Mouse (Mus musculus) gastrocnemius, postnatal 10 days (tissue): ENCODE measurements around the gene Grk4. TPM values are rescaled to one million over a fixed set of nuclear protein-coding genes. Genes with fewer than 3 reads are reported as not detected.

Source experiments
- DNase-seq: peaks from one replicate; pipeline ENCODE4 v3.0.0; 2021; ENCODE audit warnings: mixed read lengths
- long read RNA-seq, 2 experiments: library from polyadenylated mRNA; stranded (forward); transcript quantifications; one replicate each; pipeline ENCODE4 v2.0.0; 2021
- total RNA-seq, 2 experiments: library from RNA; stranded (reverse); gene quantifications; 2 replicates each; pipeline ENCODE4 v1.2.3; 2021

Grk4 gene
- 1 to 10 TPM; 1.4 to 1.5 TPM for total RNA-seq
- long read RNA-seq, experiment 1, partial matches to known transcripts = 0 of 3 reads
- long read RNA-seq, experiment 1, other reads (novel, unspliced or antisense) = 1 of 3 reads
- long read RNA-seq, experiment 2 = 0 reads

- DNase-seq = peak; percentile 99
These were observed at the start of gene Grk4, which contains the start of gene Nop14 for GRCm38 (mm10) chr5:34659686-34660590. Gene Grk4 (plus strand): TSS chr5:34660379. Gene Nop14 (minus strand): TSS chr5:34660148.

DNA sequence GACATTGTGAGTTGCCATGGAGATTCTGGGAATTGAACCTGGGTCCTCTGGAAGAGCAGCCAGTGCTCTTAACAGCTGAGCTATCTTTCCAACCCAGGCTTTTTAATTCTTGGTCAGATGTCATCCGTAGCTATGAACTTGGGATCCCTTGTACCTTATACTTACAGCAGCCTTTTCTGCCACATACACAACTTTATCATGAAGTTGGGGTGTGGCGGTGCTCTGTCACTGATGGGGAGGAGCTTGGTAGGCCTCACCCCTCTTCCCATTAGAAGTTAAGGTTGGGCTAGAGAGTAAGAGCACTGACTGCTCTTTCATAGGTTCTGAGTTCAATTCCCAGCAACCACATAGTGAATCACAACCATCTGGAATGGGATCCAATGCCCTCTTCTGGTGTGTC is 27.2 kb upstream of the Grk4 start:
- no peak for DNase-seq

DNA sequence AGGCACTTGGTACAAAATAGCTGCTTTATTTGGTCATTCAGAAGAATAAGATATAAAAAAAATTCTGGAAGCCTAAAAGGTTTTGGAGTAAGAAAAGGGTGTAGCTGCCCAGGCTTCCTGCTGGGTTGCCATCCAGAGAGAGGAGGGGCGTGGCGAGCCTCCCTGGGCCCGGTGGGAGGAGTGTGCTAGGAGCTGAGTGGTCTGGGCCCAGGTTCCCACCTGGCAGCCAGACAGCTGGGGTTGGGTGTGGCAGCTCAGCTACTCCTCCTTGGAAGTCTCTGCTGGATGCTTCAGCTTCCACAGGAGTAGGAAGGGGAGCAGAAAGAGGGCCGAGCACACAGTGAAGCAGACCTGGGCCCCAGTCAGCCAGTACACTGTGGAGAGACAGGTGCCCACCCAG is 26.5 kb upstream of the Grk4 start:
- peak; percentile 51 for DNase-seq

GRCm38 (mm10) chr5:34634746-34635400 is 25.3 kb upstream of the Grk4 start:
- no peak for DNase-seq

DNA sequence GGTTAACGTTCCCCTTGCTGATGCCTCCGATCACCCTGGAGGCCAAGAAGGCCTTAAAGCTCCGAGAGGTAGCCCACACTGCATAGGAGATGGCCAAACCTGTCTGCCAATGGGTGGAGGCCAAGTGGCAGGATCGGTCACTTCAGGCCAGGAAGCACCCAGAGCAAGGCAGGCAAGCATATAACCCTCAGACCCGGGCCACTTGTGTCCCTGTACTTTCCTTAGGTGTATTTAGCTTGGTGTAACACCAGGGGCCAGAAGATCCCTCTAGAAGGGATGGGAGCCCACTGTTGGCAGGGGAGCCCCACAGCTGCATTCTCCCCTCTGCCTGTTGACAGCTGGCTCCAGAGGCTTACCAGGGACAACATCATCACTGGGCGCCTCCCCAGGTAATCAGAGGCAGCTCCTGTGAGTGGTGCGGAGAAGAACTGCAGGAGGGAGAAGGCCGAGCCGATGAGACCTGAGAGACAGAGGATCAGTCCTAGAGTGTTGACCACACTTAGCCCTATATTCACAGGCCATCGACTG is 24.4 kb upstream of the Grk4 start:
- no peak for DNase-seq

DNA sequence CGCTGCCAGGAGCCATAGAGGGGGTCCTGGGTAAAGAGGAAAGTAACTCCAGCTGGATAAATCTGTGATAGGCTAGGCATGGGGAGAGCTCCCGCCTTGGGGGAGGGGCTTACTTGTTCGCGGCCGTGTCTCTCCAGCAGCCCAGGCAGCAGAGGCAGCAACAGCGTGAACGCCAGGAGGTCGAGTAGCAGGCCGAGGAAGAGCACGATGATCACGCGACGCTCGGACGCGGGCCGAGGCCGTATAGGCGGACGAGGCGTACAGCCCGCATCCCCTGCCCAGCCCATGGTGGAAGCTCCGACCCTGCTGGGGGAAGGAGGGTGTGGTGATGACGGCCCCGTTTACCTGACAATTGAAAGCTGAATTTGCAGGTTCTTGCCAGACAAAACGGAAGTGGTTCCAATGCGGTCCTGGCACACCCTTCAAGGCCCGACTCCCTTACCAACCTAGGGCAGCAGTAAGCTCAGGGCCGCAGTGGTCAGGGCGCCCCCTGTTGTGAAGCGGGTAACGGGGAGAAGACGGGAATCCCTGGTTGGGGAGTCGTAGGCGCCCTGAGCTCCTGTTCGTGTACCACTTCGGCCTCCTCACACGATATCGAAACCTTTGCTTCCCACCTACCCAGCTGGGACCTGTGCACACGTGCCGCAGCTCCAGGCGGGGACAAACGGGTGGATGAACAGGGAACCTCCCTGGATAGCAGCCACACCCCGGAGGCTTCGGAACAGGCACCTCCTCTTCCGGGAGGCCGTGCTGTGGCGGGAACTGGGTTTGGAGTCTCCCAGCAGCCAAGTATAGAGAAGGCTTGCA is 23.5 kb upstream of the Grk4 start, which contains the start of gene Mfsd10:
TSS of gene Mfsd10 (minus strand) at position 732 of the 807 bp plus-strand sequence.
- peak; percentile 76 for DNase-seq

GRCm38 (mm10) chr5:34637591-34638156 is 22.5 kb upstream of the Grk4 start:
- no peak for DNase-seq

DNA sequence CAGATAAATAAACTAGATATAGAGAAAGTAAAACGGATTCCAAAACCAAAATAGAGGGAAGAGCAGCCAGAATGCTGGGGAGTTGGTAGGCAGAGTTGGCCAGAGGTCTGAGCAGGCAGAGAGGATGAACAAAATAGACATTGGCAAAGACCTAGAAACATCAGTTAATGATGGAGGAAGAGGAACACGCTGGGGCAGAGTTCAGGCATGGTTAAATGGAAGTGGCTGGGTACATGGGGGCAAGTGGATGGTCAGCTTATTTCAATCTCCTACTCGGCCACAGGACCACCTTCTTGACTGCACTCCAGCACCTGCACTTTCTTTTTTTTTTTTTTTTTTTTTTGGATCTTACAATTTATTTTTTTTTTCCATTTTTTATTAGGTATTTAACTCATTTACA is 18.2 kb upstream of the Grk4 start:
- no peak for DNase-seq

GRCm38 (mm10) chr5:34642932-34643331 is 17.2 kb upstream of the Grk4 start:
- DNase-seq = no peak

GRCm38 (mm10) chr5:34647581-34647980 is 12.6 kb upstream of the Grk4 start:
- peak; percentile 67 for DNase-seq

GRCm38 (mm10) chr5:34652961-34653360 is 7.2 kb upstream of the Grk4 start:
- no peak for DNase-seq

- DNase-seq = no peak
These were observed 5.3 kb upstream of the Grk4 start for GRCm38 (mm10) chr5:34654881-34655280.

DNA sequence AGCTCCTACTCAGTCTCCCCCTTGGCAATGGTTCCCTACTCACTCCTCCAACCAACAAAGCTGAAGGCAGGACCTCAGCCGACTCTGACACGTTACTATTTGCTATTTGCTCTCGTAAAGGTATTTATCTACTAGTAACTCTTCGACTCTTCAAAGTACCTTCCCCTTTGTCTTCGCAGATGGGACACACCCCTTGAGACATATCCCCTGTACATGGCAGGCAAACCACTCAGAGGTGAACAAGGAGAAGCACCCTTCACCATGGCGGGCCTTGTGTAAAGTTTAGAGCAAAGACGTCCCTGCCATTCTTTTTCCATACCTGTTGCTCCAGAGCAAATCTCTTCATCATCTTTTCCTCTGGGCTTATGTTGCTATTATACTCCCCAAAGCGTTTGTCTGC is 2.6 kb upstream of the Grk4 start:
- DNase-seq = no peak

- no peak for DNase-seq
These were observed 482 bp downstream of the Grk4 start for GRCm38 (mm10) chr5:34660591-34661130.

DNA sequence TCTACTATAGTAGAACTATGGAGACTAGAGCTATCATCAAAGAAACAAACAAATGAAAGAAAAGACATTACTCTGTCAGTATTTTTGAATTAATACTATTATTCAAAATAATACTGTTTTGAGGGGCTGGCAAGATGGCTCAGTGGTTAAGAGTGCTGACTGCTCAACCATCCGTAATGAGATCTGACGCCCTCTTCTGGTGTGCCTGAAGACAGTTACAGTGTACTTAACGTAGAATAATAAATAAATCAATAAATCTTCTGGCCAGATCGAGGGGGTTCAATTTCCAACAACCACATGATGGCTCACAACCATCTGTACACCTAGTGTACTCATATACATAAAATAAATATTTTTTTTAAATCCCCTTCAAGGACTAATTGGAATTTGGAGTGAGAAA is 1.7 kb downstream of the Grk4 start:
- no peak for DNase-seq

DNA sequence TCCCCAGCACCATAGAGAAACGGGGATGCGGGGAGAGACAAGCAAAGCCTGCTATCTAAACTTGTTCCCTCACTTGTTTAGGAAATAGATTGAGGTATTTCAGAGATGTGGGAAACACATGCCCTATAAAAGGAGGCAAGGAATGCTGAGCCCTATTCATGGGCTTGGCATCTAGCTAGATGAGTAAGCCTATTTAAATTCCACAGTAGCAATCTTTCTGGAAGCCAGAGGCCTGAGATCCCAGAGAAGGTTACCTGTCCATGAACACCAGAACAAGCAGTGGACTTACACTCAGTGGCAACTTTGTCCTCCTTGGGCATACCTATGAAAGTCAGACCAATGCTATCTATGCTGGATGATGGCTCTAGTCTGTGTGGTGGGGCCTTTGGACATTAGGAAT is 3.1 kb downstream of the Grk4 start:
- DNase-seq = no peak

GRCm38 (mm10) chr5:34669493-34669892 is 9.3 kb downstream of the Grk4 start:
- no peak for DNase-seq

- DNase-seq = no peak
These were observed 10.1 kb downstream of the Grk4 start for GRCm38 (mm10) chr5:34670280-34670679.

DNA sequence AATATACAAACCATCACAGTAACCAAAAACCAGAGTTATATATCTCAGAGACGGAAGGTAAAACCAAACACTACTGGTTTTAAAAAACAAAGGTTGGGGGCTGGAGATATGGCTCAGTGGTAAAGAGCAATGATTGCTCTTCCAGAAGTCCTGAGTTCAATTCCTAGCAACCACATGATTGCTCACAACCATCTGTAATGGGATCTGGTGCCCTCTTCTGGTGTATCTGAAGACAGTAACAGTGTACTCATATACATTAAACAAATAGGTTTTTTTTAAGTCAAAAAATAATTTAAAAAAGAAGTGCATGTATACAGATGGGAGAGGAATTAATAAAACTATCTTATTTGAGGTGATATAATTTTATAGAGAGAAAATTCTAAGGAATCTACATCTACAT is 29.7 kb downstream of the Grk4 start:
- no peak for DNase-seq

DNA sequence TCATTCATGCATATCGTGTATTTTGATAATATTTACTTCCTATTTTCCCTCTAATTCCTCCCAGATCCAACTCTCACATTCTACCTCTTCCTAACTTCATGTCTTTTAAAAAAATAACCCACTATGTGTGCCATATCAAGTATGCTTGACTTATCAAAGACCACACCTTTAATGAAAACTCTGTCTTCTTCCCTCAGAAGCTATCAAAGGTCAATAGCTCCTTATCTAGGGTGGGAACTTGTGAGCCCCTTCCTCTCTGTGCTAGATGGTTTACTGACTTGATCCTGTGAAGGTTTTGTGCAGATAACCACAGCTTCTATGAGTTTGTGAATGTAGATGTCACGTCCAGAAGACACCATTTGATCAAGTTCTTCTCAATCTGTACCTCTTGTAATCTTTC is 32.6 kb downstream of the Grk4 start:
- no peak for DNase-seq

DNA sequence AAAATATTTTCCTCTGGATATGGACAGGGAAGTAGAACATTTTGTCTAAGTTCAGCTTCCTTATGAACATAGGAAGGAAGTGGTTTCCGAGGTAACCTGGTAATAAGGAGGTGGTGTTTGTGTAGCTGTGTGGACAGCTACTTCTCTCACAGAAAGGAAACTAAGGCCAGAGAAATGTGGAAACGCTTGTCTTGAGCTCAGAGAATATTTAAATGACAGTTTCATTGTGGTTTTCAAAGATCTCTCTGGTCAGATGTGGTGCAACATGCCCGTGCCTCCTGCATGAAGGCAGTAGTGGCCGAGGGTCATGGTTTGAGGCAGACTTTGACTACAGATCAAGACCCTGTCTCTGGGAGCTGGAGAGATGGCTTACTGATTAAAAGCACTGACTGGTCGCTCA is 35.3 kb downstream of the Grk4 start:
- DNase-seq = no peak

DNA sequence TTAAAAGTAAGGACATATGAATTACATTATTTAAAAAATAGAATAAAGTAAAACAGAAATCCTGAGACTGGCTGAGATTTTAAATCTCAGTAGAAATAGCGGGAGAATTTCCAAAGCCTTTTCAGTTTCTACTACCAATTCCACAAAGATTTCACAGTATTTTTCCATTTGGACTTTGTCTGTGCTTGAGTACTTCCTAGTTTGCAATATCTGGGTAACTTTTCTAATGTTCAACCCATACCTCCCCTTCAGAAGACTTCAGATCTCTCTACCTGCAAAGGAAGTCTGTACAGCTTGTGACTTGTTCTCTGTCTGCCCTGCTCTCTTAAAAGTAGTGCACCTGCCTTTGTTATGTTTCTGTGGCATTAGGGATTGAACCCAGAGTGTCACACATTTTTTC is 48.3 kb downstream of the Grk4 start:
- DNase-seq = no peak
